Mouse (Mus musculus) liver, adult 2 months (tissue): ENCODE measurements around the gene Tsc22d4. TPM values are rescaled to one million over a fixed set of nuclear protein-coding genes. Genes with fewer than 3 reads are reported as not detected.

Experiments used
- DNase-seq: peaks from one replicate; pipeline ENCODE4 v3.0.0-alpha.2; 2011; ENCODE audit warnings: low read depth, low spot score; ENCODE audit errors: extremely low read depth
- H3K27ac ChIP-seq: fragments of 200-500 bp; replicated peaks from 2 replicates; pipeline ENCODE4 v1.5.1; 2012; ENCODE audit warnings: low read depth, mild to moderate bottlenecking, control low read depth, inconsistent platforms, low read length; ENCODE audit not compliant: insufficient read depth
- H3K27me3 ChIP-seq: fragments of 200-500 bp; 2 replicates; pipeline ENCODE4 v1.6.1; 2012; ENCODE audit warnings: mild to moderate bottlenecking, moderate library complexity, low read length, inconsistent platforms; ENCODE audit not compliant: control insufficient read depth, insufficient read depth
- H3K36me3 ChIP-seq: fragments of 200-500 bp; 2 replicates; pipeline ENCODE4 v1.6.1; 2012; ENCODE audit warnings: low read length, inconsistent platforms; ENCODE audit not compliant: control insufficient read depth, insufficient read depth
- H3K4me1 ChIP-seq: fragments of 200-500 bp; 2 replicates; pipeline ENCODE4 v1.6.1; 2011; ENCODE audit warnings: low read length; ENCODE audit not compliant: control insufficient read depth, insufficient read depth
- H3K4me3 ChIP-seq: fragments of 200-500 bp; 2 replicates; pipeline ENCODE4 v1.5.1; 2011; ENCODE audit warnings: low read depth, mild to moderate bottlenecking, control low read depth, low read length, moderate library complexity; ENCODE audit not compliant: insufficient read depth
- H3K79me2 ChIP-seq: fragments of 200-500 bp; 2 replicates; pipeline ENCODE4 v1.6.1; 2012; ENCODE audit warnings: inconsistent platforms, mild to moderate bottlenecking, low read length, moderate library complexity; ENCODE audit not compliant: control insufficient read depth, insufficient read depth
- H3K9ac ChIP-seq: fragments of 200-500 bp; 2 replicates; pipeline ENCODE4 v1.6.1; 2012; ENCODE audit warnings: low read depth, mild to moderate bottlenecking, control low read depth, inconsistent platforms, low read length
- CTCF ChIP-seq: fragments of 200-500 bp; IDR thresholded peaks from 2 replicates; pipeline ENCODE4 v1.5.1; 2011; ENCODE audit warnings: low read depth, low read length, control low read depth
- POLR2A ChIP-seq: fragments of 200-500 bp; IDR thresholded peaks from 2 replicates; pipeline ENCODE4 v1.6.1; 2011; ENCODE audit warnings: low read length, control low read depth; ENCODE audit not compliant: insufficient read depth; ENCODE audit errors: extremely low read depth
- WGBS: fragments of 180-500 bp; shearing (Covaris S2); methylation state at CpG from one replicate; pipeline ENCODE4 v1.1.7; 2018; 5-methylcytosine and 5-hydroxymethylcytosine counted together
- polyA plus RNA-seq: library from polyadenylated mRNA; depleted of rRNA; stranded (reverse); fragments of >200 nt; gene quantifications from 2 replicates; pipeline ENCODE4 v1.2.3, GENCODE M21; 2012
- total RNA-seq: library from RNA; depleted of rRNA; stranded (reverse); fragments of >200 nt; gene quantifications from 2 replicates; pipeline ENCODE4 v1.2.3, GENCODE M21; 2014

Tsc22d4 gene
- total and polyA plus RNA-seq, 2 experiments: 4.5 to 22.1 TPM

GRCm38 (mm10) chr5:137751221-137751887 is 5.8 kb downstream of the Tsc22d4 start:
- WGBS: 94% methylated on average over 13 of the region's 13 CpGs
- no peaks in the 10 kb centered on the region for H3K36me3 ChIP-seq
- H3K79me2 ChIP-seq: no peaks in the 10 kb centered on the region; the same call in 1 of the 2 replicates
- no peak for TF ChIP-seq CTCF
- no peak for TF ChIP-seq POLR2A
- H3K27ac ChIP-seq: no peak overlapping the region
- H3K9ac ChIP-seq: no peak overlapping the region
- peaks cover 2% of the 10 kb centered on the region; the same call in 1 of the 2 replicates for H3K4me1 ChIP-seq
- H3K27me3 ChIP-seq: no peaks in the 10 kb centered on the region
- H3K4me3 ChIP-seq: no peak overlapping the region
- no peak for DNase-seq

- Histone ChIP-seq H3K4me1 (peaks cover 2% of the 10 kb centered on the region; the same call in 1 of the 2 replicates), H3K36me3 (no peaks in the 10 kb centered on the region), H3K79me2 (no peaks in the 10 kb centered on the region; the same call in 1 of the 2 replicates), H3K27me3 (no peaks in the 10 kb centered on the region), H3K9ac (no peak overlapping the region), H3K27ac (no peak overlapping the region), H3K4me3 (no peak overlapping the region)
- 94% methylated on average over 6 of the region's 6 CpGs for WGBS
- DNase-seq: no peak
- TF ChIP-seq CTCF (no peak), POLR2A (no peak)
Observed at GRCm38 (mm10) chr5:137751988-137752387, 6.5 kb downstream of the Tsc22d4 start.

- no peak for TF ChIP-seq CTCF
- no peak for TF ChIP-seq POLR2A
- Histone ChIP-seq H3K79me2 (no peaks in the 10 kb centered on the region; the same call in 1 of the 2 replicates), H3K4me1 (peaks cover 2% of the 10 kb centered on the region; the same call in 1 of the 2 replicates), H3K9ac (no peak overlapping the region), H3K36me3 (no peaks in the 10 kb centered on the region), H3K27ac (no peak overlapping the region), H3K4me3 (no peak overlapping the region), H3K27me3 (no peaks in the 10 kb centered on the region)
- no peak for DNase-seq
- 80% methylated on average over 13 of the region's 13 CpGs for WGBS
Observed at GRCm38 (mm10) chr5:137753111-137753832, 7.7 kb downstream of the Tsc22d4 start.

- DNase-seq: no peak
- H3K79me2 ChIP-seq: no peaks in the 10 kb centered on the region; the same call in 1 of the 2 replicates
- H3K27me3 ChIP-seq: no peaks in the 10 kb centered on the region
- TF ChIP-seq POLR2A (no peak), CTCF (no peak)
- no peaks in the 10 kb centered on the region for H3K36me3 ChIP-seq
- H3K27ac ChIP-seq: no peak overlapping the region
- H3K4me3 ChIP-seq: no peak overlapping the region
- H3K4me1 ChIP-seq: peaks cover 2% of the 10 kb centered on the region
- 78% methylated on average over 5 of the region's 5 CpGs for WGBS
- no peak overlapping the region for H3K9ac ChIP-seq
Observed at GRCm38 (mm10) chr5:137755425-137755824, 9.9 kb downstream of the Tsc22d4 start.

GRCm38 (mm10) chr5:137756106-137756505 is 10.6 kb downstream of the Tsc22d4 start:
- Histone ChIP-seq H3K79me2 (no peaks in the 10 kb centered on the region), H3K4me3 (no peak overlapping the region), H3K27me3 (no peaks in the 10 kb centered on the region), H3K4me1 (peaks cover 2% of the 10 kb centered on the region), H3K9ac (no peak overlapping the region), H3K36me3 (no peaks in the 10 kb centered on the region), H3K27ac (no peak overlapping the region)
- DNase-seq: peak; percentile 27
- WGBS: 44% methylated on average over 3 of the region's 3 CpGs
- TF ChIP-seq POLR2A (no peak), CTCF (no peak)
